Mouse (Mus musculus): Measurements from ENCODE around the gene Acod1. TPM values are rescaled to one million over a fixed set of nuclear protein-coding genes. Genes with fewer than 3 reads are reported as not detected.

Acod1 gene
- total RNA-seq (2014; rRNA removed) = not detected in 2 replicates
- polyA plus RNA-seq (2015; fragmentation: Nextera tagmentation; extraction: Ambion mirVana) = not detected in 2 replicates

GRCm38 (mm10) chr14:103046677-103047076 lies at the start of gene Acod1:
Gene Acod1, plus strand, starts transcription at chr14:103046977.
- no peak within 1 kb of the TSS for H3K4me2 ChIP-seq (ENCODE audit: low read depth, low read length)
- no peaks in the 10 kb centered on the region for H3K27me3 ChIP-seq (ENCODE audit: insufficient read depth, low read length)
- TF ChIP-seq CTCF (IDR thresholded peaks at IDR 0.05; ENCODE audit: low read depth) = no peak
- H3K36me3 ChIP-seq (ENCODE audit: insufficient read depth, low read length) = no peaks in the 10 kb centered on the region
- no peaks in the 10 kb centered on the region for H3K9me3 ChIP-seq (ENCODE audit: low read length)
- WGBS = 80% methylated on average over 2 of the region's 2 CpGs
- no peak within 1 kb of the TSS for H3K4me3 ChIP-seq (ENCODE audit: low read length)
- H3K27ac ChIP-seq = no peak within 1 kb of the TSS
- H3K4me1 ChIP-seq (ENCODE audit: insufficient read depth, low read length) = no peaks in the 10 kb centered on the region
- DNase-seq (ENCODE audit: low spot score) (no peak), ATAC-seq (no peak)
- no peak within 1 kb of the TSS for H3K9ac ChIP-seq (replicated peaks; ENCODE audit: low read length)

GRCm38 (mm10) chr14:103007737-103008136 lies 39.0 kb upstream of the Acod1 start:
- Histone ChIP-seq H3K4me2 (ENCODE audit: low read depth, low read length) (no peak overlapping the region), H3K9me3 (ENCODE audit: low read length) (no peaks in the 10 kb centered on the region), H3K27ac (no peak overlapping the region), H3K9ac (replicated peaks; ENCODE audit: low read length) (no peak overlapping the region), H3K4me1 (ENCODE audit: insufficient read depth, low read length) (no peaks in the 10 kb centered on the region), H3K36me3 (ENCODE audit: insufficient read depth, low read length) (no peaks in the 10 kb centered on the region), H3K27me3 (ENCODE audit: insufficient read depth, low read length) (no peaks in the 10 kb centered on the region), H3K4me3 (ENCODE audit: low read length) (no peak overlapping the region)
- DNase-seq (ENCODE audit: low spot score) (no peak), ATAC-seq (no peak)
- 81% methylated on average over 4 of the region's 4 CpGs for WGBS
- TF ChIP-seq CTCF (IDR thresholded peaks at IDR 0.05; ENCODE audit: low read depth) = no peak

- Histone ChIP-seq H3K36me3 (ENCODE audit: insufficient read depth, low read length) (no peaks in the 10 kb centered on the region), H3K9ac (replicated peaks; ENCODE audit: low read length) (no peak overlapping the region), H3K27ac (no peak overlapping the region), H3K4me1 (ENCODE audit: insufficient read depth, low read length) (no peaks in the 10 kb centered on the region), H3K9me3 (ENCODE audit: low read length) (no peaks in the 10 kb centered on the region), H3K4me3 (ENCODE audit: low read length) (no peak overlapping the region), H3K27me3 (ENCODE audit: insufficient read depth, low read length) (no peaks in the 10 kb centered on the region), H3K4me2 (ENCODE audit: low read depth, low read length) (no peak overlapping the region)
- WGBS = 32% methylated on average over 5 of the region's 5 CpGs
- no peak for ATAC-seq
- peak; percentile 74 for TF ChIP-seq CTCF (IDR thresholded peaks at IDR 0.05; ENCODE audit: low read depth)
- DNase-seq (ENCODE audit: low spot score) = peak; percentile 74
Observed at GRCm38 (mm10) chr14:103011782-103012181, 35.0 kb upstream of the Acod1 start.

- WGBS = 32% methylated on average over 4 of the region's 4 CpGs
- no peaks in the 10 kb centered on the region for H3K4me1 ChIP-seq (ENCODE audit: insufficient read depth, low read length)
- no peaks in the 10 kb centered on the region for H3K9me3 ChIP-seq (ENCODE audit: low read length)
- H3K4me2 ChIP-seq (ENCODE audit: low read depth, low read length) = no peak overlapping the region
- ATAC-seq (peak; percentile 92), DNase-seq (ENCODE audit: low spot score) (peak; percentile 87)
- H3K27ac ChIP-seq = no peak overlapping the region
- H3K36me3 ChIP-seq (ENCODE audit: insufficient read depth, low read length) = no peaks in the 10 kb centered on the region
- peak; percentile 90 for TF ChIP-seq CTCF (IDR thresholded peaks at IDR 0.05; ENCODE audit: low read depth)
- no peaks in the 10 kb centered on the region for H3K27me3 ChIP-seq (ENCODE audit: insufficient read depth, low read length)
- H3K9ac ChIP-seq (replicated peaks; ENCODE audit: low read length) = no peak overlapping the region
- no peak overlapping the region for H3K4me3 ChIP-seq (ENCODE audit: low read length)
Observed at GRCm38 (mm10) chr14:103012563-103013150, 34.1 kb upstream of the Acod1 start.

- DNase-seq (ENCODE audit: low spot score) (no peak), ATAC-seq (no peak)
- Histone ChIP-seq H3K9ac (replicated peaks; ENCODE audit: low read length) (no peak overlapping the region), H3K36me3 (ENCODE audit: insufficient read depth, low read length) (no peaks in the 10 kb centered on the region), H3K9me3 (ENCODE audit: low read length) (no peaks in the 10 kb centered on the region), H3K4me3 (ENCODE audit: low read length) (no peak overlapping the region), H3K4me2 (ENCODE audit: low read depth, low read length) (no peak overlapping the region), H3K27me3 (ENCODE audit: insufficient read depth, low read length) (no peaks in the 10 kb centered on the region), H3K4me1 (ENCODE audit: insufficient read depth, low read length) (no peaks in the 10 kb centered on the region), H3K27ac (no peak overlapping the region)
- no peak for TF ChIP-seq CTCF (IDR thresholded peaks at IDR 0.05; ENCODE audit: low read depth)
- WGBS = 77% methylated on average over 5 of the region's 5 CpGs
Observed at GRCm38 (mm10) chr14:103017009-103017408, 29.8 kb upstream of the Acod1 start.

GRCm38 (mm10) chr14:103020046-103020445 lies 26.7 kb upstream of the Acod1 start:
- Histone ChIP-seq H3K27ac (no peak overlapping the region), H3K27me3 (ENCODE audit: insufficient read depth, low read length) (no peaks in the 10 kb centered on the region), H3K9ac (replicated peaks; ENCODE audit: low read length) (no peak overlapping the region), H3K36me3 (ENCODE audit: insufficient read depth, low read length) (no peaks in the 10 kb centered on the region), H3K4me2 (ENCODE audit: low read depth, low read length) (no peak overlapping the region), H3K4me1 (ENCODE audit: insufficient read depth, low read length) (no peaks in the 10 kb centered on the region), H3K4me3 (ENCODE audit: low read length) (no peak overlapping the region), H3K9me3 (ENCODE audit: low read length) (no peaks in the 10 kb centered on the region)
- 28% methylated on average over 2 of the region's 2 CpGs for WGBS
- DNase-seq (ENCODE audit: low spot score) = no peak
- ATAC-seq = no peak
- no peak for TF ChIP-seq CTCF (IDR thresholded peaks at IDR 0.05; ENCODE audit: low read depth)

GRCm38 (mm10) chr14:103029203-103029602 lies 17.6 kb upstream of the Acod1 start:
- no peaks in the 10 kb centered on the region for H3K27me3 ChIP-seq (ENCODE audit: insufficient read depth, low read length)
- H3K4me2 ChIP-seq (ENCODE audit: low read depth, low read length) = no peak overlapping the region
- DNase-seq (ENCODE audit: low spot score) (no peak), ATAC-seq (no peak)
- TF ChIP-seq CTCF (IDR thresholded peaks at IDR 0.05; ENCODE audit: low read depth) = no peak
- no peaks in the 10 kb centered on the region for H3K36me3 ChIP-seq (ENCODE audit: insufficient read depth, low read length)
- no peak overlapping the region for H3K27ac ChIP-seq
- H3K4me3 ChIP-seq (ENCODE audit: low read length) = no peak overlapping the region
- WGBS = 83% methylated on average over 2 of the region's 2 CpGs
- no peaks in the 10 kb centered on the region for H3K4me1 ChIP-seq (ENCODE audit: insufficient read depth, low read length)
- H3K9me3 ChIP-seq (ENCODE audit: low read length) = no peaks in the 10 kb centered on the region
- H3K9ac ChIP-seq (replicated peaks; ENCODE audit: low read length) = no peak overlapping the region
